ENCODE assay signal across 40 mouse cellular contexts in the genomic region with DNA sequence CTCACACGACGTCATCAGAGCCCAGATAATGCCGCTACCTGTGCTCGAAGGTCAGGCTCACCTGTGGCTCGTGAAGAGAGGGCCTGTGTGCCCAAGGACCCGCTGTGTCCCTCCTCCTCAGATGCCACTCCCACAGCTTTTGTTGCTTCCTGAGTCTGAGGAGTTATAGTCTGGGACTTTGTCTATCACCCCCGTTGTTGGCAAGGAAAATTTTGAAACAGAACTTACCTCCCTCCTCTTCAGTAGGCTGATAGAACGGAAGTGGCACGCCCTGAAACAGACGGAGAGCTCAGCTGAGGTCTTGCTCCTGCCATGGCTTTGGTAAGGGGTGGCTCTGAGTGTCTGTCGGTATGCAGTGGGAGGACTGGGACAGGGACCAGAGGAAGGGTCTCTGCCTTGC. TPM values are rescaled to one million over a fixed set of nuclear protein-coding genes. Genes with fewer than 3 reads are reported as not detected.
"Had no signal": no experiment of that assay in that cellular context is flagged by ENCODE, and none has a peak within 500 bp of the region (broad histone marks: within the 10 kb centered on the region; RNA-seq: fewer than 3 reads in every experiment).

No protein-coding gene starts in this region.

- H3K27ac ChIP-seq: hindbrain, embryonic 13.5 days; hindbrain, embryonic 15.5 days; hindbrain, postnatal 0 days; limb, embryonic 13.5 days; limb, embryonic 15.5 days; liver, embryonic 12.5 days had no signal

- ATAC-seq: forebrain, postnatal 0 days; hindbrain, postnatal 0 days; intestine, embryonic 16.5 days; liver, embryonic 12.5 days had no signal

- H3K27me3 ChIP-seq: heart, embryonic 12.5 days; hindbrain, embryonic 13.5 days; hindbrain, embryonic 15.5 days; limb, embryonic 13.5 days; limb, embryonic 15.5 days; liver, embryonic 12.5 days had no signal

- H3K9ac ChIP-seq: forebrain, postnatal 0 days; heart, embryonic 12.5 days; hindbrain, embryonic 13.5 days; hindbrain, embryonic 15.5 days; limb, embryonic 13.5 days; limb, embryonic 15.5 days; liver, embryonic 12.5 days had no signal

- H3K9me3 ChIP-seq: heart, embryonic 10.5 days; heart, embryonic 12.5 days; hindbrain, embryonic 13.5 days; hindbrain, embryonic 15.5 days; limb, embryonic 13.5 days; limb, embryonic 15.5 days; liver, embryonic 12.5 days had no signal

- H3K4me3 ChIP-seq: heart, embryonic 10.5 days; heart, embryonic 12.5 days; hindbrain, embryonic 13.5 days; hindbrain, embryonic 15.5 days; limb, embryonic 13.5 days; limb, embryonic 15.5 days; liver, embryonic 12.5 days had no signal

- H3K4me2 ChIP-seq: heart, embryonic 12.5 days; hindbrain, embryonic 13.5 days; hindbrain, embryonic 15.5 days; limb, embryonic 13.5 days; limb, embryonic 15.5 days; liver, embryonic 12.5 days had no signal

- DNase-seq: forebrain, postnatal 0 days; gastrocnemius, postnatal 14 days; gastrocnemius, postnatal 36 days; heart, adult 18-20 months; heart, postnatal 10 days; kidney, adult 11 months; kidney, postnatal 10 days; layer of hippocampus, adult 9-11 months; layer of hippocampus, postnatal 36 days; left cerebral cortex, postnatal 4 days had no signal

- H3K4me1 ChIP-seq: hindbrain, embryonic 13.5 days had no signal

RNA-seq across cellular contexts. Expression of gene Cdc42ep2, which starts 25.6 kb away (rescaled TPM):
- total RNA-seq: hematopoietic stem cell, adult 5-6 weeks had no signal

RNA-seq across cellular contexts. Expression of gene Slc22a20, which starts 35.7 kb away (rescaled TPM):
- total RNA-seq: forebrain, postnatal 0 days; gastrocnemius, adult 8-10 months; gastrocnemius, postnatal 14 days; gastrocnemius, postnatal 36 days; heart, adult 18-20 months; heart, adult 8-10 months; heart, postnatal 10 days; heart, postnatal 25 days; hematopoietic stem cell, adult 5-6 weeks; hindbrain, postnatal 0 days; layer of hippocampus, adult 18-20 months; layer of hippocampus, adult 8-10 months; layer of hippocampus, postnatal 14 days; layer of hippocampus, postnatal 36 days; left cerebral cortex, adult 18-20 months; left cerebral cortex, adult 8-10 months; left cerebral cortex, postnatal 10 days; left cerebral cortex, postnatal 25 days; left cerebral cortex, postnatal 4 days; liver, adult 2 months had no signal
- polyA plus RNA-seq: forebrain, postnatal 0 days; gonadal fat pad, adult 2 months; heart, embryonic 10.5 days; heart, embryonic 12.5 days; heart, embryonic 14.5 days; heart, embryonic 16.5 days; hindbrain, embryonic 11.5 days; hindbrain, embryonic 13.5 days; hindbrain, embryonic 15.5 days; hindbrain, postnatal 0 days; intestine, embryonic 14.5 days; intestine, embryonic 16.5 days; kidney, embryonic 14.5 days; kidney, embryonic 16.5 days; large intestine, adult 2 months; limb, embryonic 11.5 days; limb, embryonic 13.5 days; limb, embryonic 15.5 days; liver, adult 2 months; liver, embryonic 12.5 days had no signal
